Mouse (Mus musculus) cortical plate, adult 2 months (tissue): ENCODE measurements around the gene Dkkl1.

Experiments
- CTCF ChIP-seq: fragments of 200-500 bp; IDR thresholded peaks from 2 replicates; pipeline ENCODE4 v1.5.1; 2011; ENCODE audit warnings: mild to moderate bottlenecking, control low read depth, low read length; ENCODE audit not compliant: insufficient read depth; ENCODE audit errors: extremely low read depth
- POLR2A ChIP-seq: fragments of 200-500 bp; IDR thresholded peaks from 2 replicates; pipeline ENCODE4 v1.6.1; 2011; ENCODE audit warnings: mild to moderate bottlenecking, low read length, control low read depth; ENCODE audit not compliant: insufficient read depth; ENCODE audit errors: extremely low read depth

DNA sequence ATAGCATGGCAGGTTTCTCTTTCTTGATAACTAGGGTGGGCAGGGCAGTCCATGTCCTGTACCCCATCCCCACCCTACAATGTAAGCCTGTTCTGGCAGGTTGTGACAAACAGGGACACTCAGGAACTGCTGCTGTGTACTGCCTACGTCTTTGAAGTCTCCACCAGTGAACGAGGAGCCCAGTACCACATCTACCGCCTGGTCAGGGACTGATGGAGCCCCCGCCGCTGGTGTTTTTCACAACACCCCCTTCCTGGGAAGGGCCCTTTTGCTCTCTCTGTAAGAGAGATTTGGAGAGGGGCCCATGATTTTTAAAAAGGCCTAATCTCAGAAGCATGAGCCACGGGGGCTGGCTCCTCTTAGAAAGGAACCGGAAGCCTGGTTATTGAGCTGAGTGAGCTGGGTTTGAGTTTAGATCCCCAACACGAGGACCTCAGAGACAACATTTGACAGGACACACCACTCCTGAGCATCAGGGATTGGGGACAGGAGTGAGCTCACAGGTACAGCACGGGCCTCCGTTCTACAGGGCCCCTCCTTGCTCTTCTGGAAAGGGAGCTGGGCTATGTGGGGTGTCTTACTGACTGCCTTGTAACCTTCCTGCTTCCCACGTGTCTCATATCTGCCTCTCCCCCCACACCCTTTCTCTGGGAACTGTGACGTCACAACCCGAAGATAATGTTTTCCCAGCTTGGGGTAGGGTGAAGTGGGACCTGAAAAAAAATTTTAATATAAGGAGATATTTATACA, 20.9 kb upstream of the Dkkl1 start:
- TF ChIP-seq POLR2A = no peak
- TF ChIP-seq CTCF = no peak
